Mouse (Mus musculus) limb, embryonic 11.5 days (tissue): ENCODE results near the gene Trim2. TPM values are rescaled to one million over a fixed set of nuclear protein-coding genes. Genes with fewer than 3 reads are reported as not detected.

Experiments
- ATAC-seq: fragments of 200-750 bp; cut with Nextera tagmentation; 2 replicates; pipeline ENCODE4 v1.8.0; 2017; ENCODE audit warnings: low read depth; ENCODE audit not compliant: insufficient number of reproducible peaks, low FRiP score, low TSS enrichment
- DNase-seq: peaks from one replicate; pipeline ENCODE4 v3.0.0-alpha.2; 2015; ENCODE audit warnings: low spot score
- H3K27ac ChIP-seq: fragments of 300-500 bp; sonication (generic); replicated peaks from 2 replicates; pipeline ENCODE4 v1.5.1; 2014; ENCODE audit warnings: low read depth, mild to moderate bottlenecking, low read length
- H3K27me3 ChIP-seq: fragments of 300-500 bp; sonication (generic); 2 replicates; pipeline ENCODE4 v1.6.1; 2014; ENCODE audit warnings: mild to moderate bottlenecking, low read length, mixed read lengths; ENCODE audit not compliant: control insufficient read depth, insufficient read depth
- H3K36me3 ChIP-seq: fragments of 300-500 bp; sonication (generic); 2 replicates; pipeline ENCODE4 v1.6.1; 2014; ENCODE audit warnings: mild to moderate bottlenecking, low read length, moderate library complexity, mixed read lengths; ENCODE audit not compliant: control insufficient read depth, insufficient read depth
- H3K4me1 ChIP-seq: fragments of 300-500 bp; sonication (generic); 2 replicates; pipeline ENCODE4 v1.6.1; 2014; ENCODE audit warnings: low read length, mixed read lengths; ENCODE audit not compliant: control insufficient read depth, insufficient read depth
- H3K4me2 ChIP-seq: fragments of 300-500 bp; sonication (generic); 2 replicates; pipeline ENCODE4 v1.6.1; 2014; ENCODE audit warnings: low read depth, mild to moderate bottlenecking, moderate library complexity; ENCODE audit not compliant: severe bottlenecking
- H3K4me3 ChIP-seq: fragments of 300-500 bp; sonication (generic); 2 replicates; pipeline ENCODE4 v1.5.1; 2014; ENCODE audit warnings: low read depth, low read length
- H3K9ac ChIP-seq: fragments of 300-500 bp; sonication (generic); 2 replicates; pipeline ENCODE4 v1.6.1; 2014; ENCODE audit warnings: mild to moderate bottlenecking, low read length
- H3K9me3 ChIP-seq: fragments of 300-500 bp; sonication (generic); 2 replicates; pipeline ENCODE4 v1.6.1; 2016; ENCODE audit warnings: low read length; ENCODE audit not compliant: control insufficient read depth
- WGBS: fragments of 180-500 bp; shearing (Covaris S2); extraction: QIAGEN DNeasy Blood & Tissue Kit; methylation state at CpG from one replicate; pipeline ENCODE4 v1.1.7; 2014; 5-methylcytosine and 5-hydroxymethylcytosine counted together
- polyA plus RNA-seq: library from polyadenylated mRNA; unstranded; fragments of >200 nt; fragmentation: Nextera tagmentation; extraction: Ambion mirVana; gene quantifications from 2 replicates; pipeline ENCODE4 v1.2.1, GENCODE M21; 2014

The Trim2 gene
- polyA plus RNA-seq, 1 experiment from 2014 or later, result 12.4 TPM

GRCm38 (mm10) chr3:84288931-84289330 lies 17.7 kb downstream of the Trim2 start:
- no peak for ATAC-seq
- Histone ChIP-seq H3K4me1 (no peaks in the 10 kb centered on the region), H3K4me2 (no peak overlapping the region), H3K4me3 (no peak overlapping the region), H3K9ac (no peak overlapping the region), H3K9me3 (no peaks in the 10 kb centered on the region), H3K27me3 (no peaks in the 10 kb centered on the region), H3K36me3 (no peaks in the 10 kb centered on the region), H3K27ac (no peak overlapping the region)
- 83% methylated on average over 4 of the region's 4 CpGs for WGBS
- DNase-seq, result no peak

- H3K4me1 ChIP-seq, result no peaks in the 10 kb centered on the region
- no peak overlapping the region for H3K4me2 ChIP-seq
- no peak overlapping the region for H3K27ac ChIP-seq
- ATAC-seq, result no peak
- no peak for DNase-seq
- no peaks in the 10 kb centered on the region for H3K36me3 ChIP-seq
- 81% methylated on average over 2 of the region's 3 CpGs for WGBS
- no peaks in the 10 kb centered on the region for H3K9me3 ChIP-seq
- no peak overlapping the region for H3K4me3 ChIP-seq
- no peaks in the 10 kb centered on the region for H3K27me3 ChIP-seq
- H3K9ac ChIP-seq, result no peak overlapping the region
Measured at GRCm38 (mm10) chr3:84287256-84287655, 19.4 kb downstream of the Trim2 start.

- 78% methylated on average over 5 of the region's 5 CpGs for WGBS
- Histone ChIP-seq H3K9me3 (no peaks in the 10 kb centered on the region), H3K4me2 (no peak overlapping the region), H3K4me1 (peaks cover 6% of the 10 kb centered on the region), H3K27ac (no peak overlapping the region), H3K27me3 (no peaks in the 10 kb centered on the region), H3K4me3 (no peak overlapping the region), H3K36me3 (no peaks in the 10 kb centered on the region), H3K9ac (no peak overlapping the region)
- ATAC-seq, result no peak
- no peak for DNase-seq
Measured at GRCm38 (mm10) chr3:84286311-84286710, 20.4 kb downstream of the Trim2 start.

- H3K27ac ChIP-seq, result no peak overlapping the region
- H3K4me1 ChIP-seq, result peaks cover 6% of the 10 kb centered on the region
- whole genome bisulfite sequencing, result 86% methylated on average over 3 of the region's 3 CpGs
- DNase-seq, result no peak
- H3K4me3 ChIP-seq, result no peak overlapping the region
- no peak overlapping the region for H3K4me2 ChIP-seq
- no peak for ATAC-seq
- H3K27me3 ChIP-seq, result 0 out of 2 replicates have a peak, but pooled peaks cover 2% of the 10 kb centered on the region
- H3K9ac ChIP-seq, result no peak overlapping the region
- no peaks in the 10 kb centered on the region for H3K36me3 ChIP-seq
- H3K9me3 ChIP-seq, result no peaks in the 10 kb centered on the region
Measured at GRCm38 (mm10) chr3:84284796-84285195, 21.9 kb downstream of the Trim2 start.

- Histone ChIP-seq H3K36me3 (no peaks in the 10 kb centered on the region), H3K9me3 (no peaks in the 10 kb centered on the region), H3K4me2 (no peak overlapping the region), H3K4me3 (no peak overlapping the region), H3K27ac (no peak overlapping the region), H3K27me3 (0 out of 2 replicates have a peak, but pooled peaks cover 2% of the 10 kb centered on the region), H3K9ac (no peak overlapping the region), H3K4me1 (peaks cover 6% of the 10 kb centered on the region)
- no peak for ATAC-seq
- 73% methylated on average over 8 of the region's 8 CpGs for WGBS
- no peak for DNase-seq
Measured at GRCm38 (mm10) chr3:84283524-84283923, 23.2 kb downstream of the Trim2 start.

GRCm38 (mm10) chr3:84281936-84282371 lies 24.7 kb downstream of the Trim2 start:
- Histone ChIP-seq H3K27me3 (0 out of 2 replicates have a peak, but pooled peaks cover 2% of the 10 kb centered on the region), H3K27ac (no peak overlapping the region), H3K4me1 (peaks cover 6% of the 10 kb centered on the region), H3K4me3 (no peak overlapping the region), H3K9me3 (no peaks in the 10 kb centered on the region), H3K36me3 (no peaks in the 10 kb centered on the region), H3K4me2 (no peak overlapping the region), H3K9ac (no peak overlapping the region)
- WGBS, result 27% methylated on average over 10 of the region's 10 CpGs
- DNase-seq (peak; percentile 41), ATAC-seq (no peak)

GRCm38 (mm10) chr3:84278809-84279208 lies 27.9 kb downstream of the Trim2 start:
- DNase-seq (no peak), ATAC-seq (no peak)
- peaks cover 6% of the 10 kb centered on the region for H3K4me1 ChIP-seq
- WGBS, result 67% methylated on average over 4 of the region's 4 CpGs
- no peaks in the 10 kb centered on the region for H3K9me3 ChIP-seq
- H3K4me3 ChIP-seq, result no peak overlapping the region
- H3K27ac ChIP-seq, result no peak overlapping the region
- no peak overlapping the region for H3K4me2 ChIP-seq
- no peaks in the 10 kb centered on the region for H3K36me3 ChIP-seq
- no peak overlapping the region for H3K9ac ChIP-seq
- H3K27me3 ChIP-seq, result 0 out of 2 replicates have a peak, but pooled peaks cover 2% of the 10 kb centered on the region

GRCm38 (mm10) chr3:84275124-84275523 lies 31.6 kb downstream of the Trim2 start:
- ATAC-seq (no peak), DNase-seq (no peak)
- Histone ChIP-seq H3K4me3 (no peak overlapping the region), H3K9ac (no peak overlapping the region), H3K27me3 (no peaks in the 10 kb centered on the region), H3K4me1 (peaks cover 11% of the 10 kb centered on the region), H3K4me2 (no peak overlapping the region), H3K36me3 (no peaks in the 10 kb centered on the region), H3K9me3 (no peaks in the 10 kb centered on the region), H3K27ac (no peak overlapping the region)
- WGBS, result 93% methylated on average over 4 of the region's 4 CpGs
